Mouse (Mus musculus) 416B (cell line): Measurements from ENCODE around the gene Lrfn4.
A peak's percentile ranks its signal among the peaks of the same experiment; 100 is the strongest.

ENCODE experiments used
- DNase-seq: peaks from one replicate; pipeline ENCODE4 v3.0.0; 2011; ENCODE audit warnings: low read depth

The Lrfn4 gene

GRCm38 (mm10) chr19:4615151-4616093 is at the start of gene Lrfn4:
Gene Lrfn4 (minus strand): TSS chr19:4615667.
- DNase-seq: no peak

- DNase-seq: no peak
Measured at GRCm38 (mm10) chr19:4658156-4658555, 42.7 kb upstream of the Lrfn4 start.

GRCm38 (mm10) chr19:4646917-4647492 is 31.5 kb upstream of the Lrfn4 start:
- DNase-seq: no peak

GRCm38 (mm10) chr19:4644271-4644670 is 28.8 kb upstream of the Lrfn4 start:
- DNase-seq: peak; percentile 58

- DNase-seq: no peak
Measured at GRCm38 (mm10) chr19:4635986-4636385, 20.5 kb upstream of the Lrfn4 start.

- peak; percentile 80 for DNase-seq
Measured at GRCm38 (mm10) chr19:4628819-4629218, 13.4 kb upstream of the Lrfn4 start.

- DNase-seq: no peak
Measured at GRCm38 (mm10) chr19:4625829-4626535, 10.5 kb upstream of the Lrfn4 start.

- DNase-seq: peak; percentile 90
Measured at GRCm38 (mm10) chr19:4625179-4625828, 9.8 kb upstream of the Lrfn4 start, which contains the start of gene Rce1. Gene Rce1 (minus strand): TSS chr19:4625641.

- no peak for DNase-seq
Measured at GRCm38 (mm10) chr19:4624406-4625178, 9.1 kb upstream of the Lrfn4 start.

GRCm38 (mm10) chr19:4624006-4624405 is 8.5 kb upstream of the Lrfn4 start:
- DNase-seq: no peak

- no peak for DNase-seq
Measured at GRCm38 (mm10) chr19:4623419-4623818, 8.0 kb upstream of the Lrfn4 start.

GRCm38 (mm10) chr19:4622780-4623179 is 7.3 kb upstream of the Lrfn4 start:
- DNase-seq: no peak

GRCm38 (mm10) chr19:4620721-4621120 is 5.3 kb upstream of the Lrfn4 start:
- DNase-seq: no peak

GRCm38 (mm10) chr19:4619461-4619860 is 4.0 kb upstream of the Lrfn4 start:
- no peak for DNase-seq

GRCm38 (mm10) chr19:4618183-4618582 is 2.7 kb upstream of the Lrfn4 start:
- no peak for DNase-seq

- no peak for DNase-seq
Measured at GRCm38 (mm10) chr19:4616546-4616945, 1.1 kb upstream of the Lrfn4 start.

GRCm38 (mm10) chr19:4614305-4615150 is 939 bp downstream of the Lrfn4 start:
- no peak for DNase-seq

- no peak for DNase-seq
Measured at GRCm38 (mm10) chr19:4613464-4614304, 1.8 kb downstream of the Lrfn4 start.

GRCm38 (mm10) chr19:4612181-4612961 is 3.1 kb downstream of the Lrfn4 start:
- DNase-seq: no peak
